Mouse (Mus musculus) Patski (cell line): Measurements from ENCODE around the gene Gm28047. TPM values are rescaled to one million over a fixed set of nuclear protein-coding genes. Genes with fewer than 3 reads are reported as not detected.
"Not testable (repeated sequence)": the region's sequence is repeated elsewhere in the genome, so short reads cannot be mapped to it uniquely, and the experiment has no call there.

Experiments used
- ATAC-seq: fragments of 100-300 bp; one replicate; pipeline ENCODE4 v1.8.0; 2021
- CTCF ChIA-PET: fragments of 350-600 bp; sonication (Branson Sonifier 250); formaldehyde crosslinking; loops from one replicate; lab custom pipeline; 2022; ENCODE audit warnings: inconsistent platforms; lab: Charles Lee
- POLR2A ChIA-PET: fragments of 350-600 bp; sonication (Branson Sonifier 250); formaldehyde crosslinking; loops from one replicate; lab custom pipeline; 2022; ENCODE audit warnings: antibody characterized with exemption, inconsistent platforms; lab: Charles Lee
- DNase-seq: peaks from one replicate; pipeline ENCODE4 v3.0.0-alpha.2; 2011; ENCODE audit warnings: low read depth, low spot score
- H3K27me3 ChIP-seq: fragments of 371-371 bp; one replicate; pipeline ENCODE4 v1.5.1; 2021
- CTCF ChIP-seq: fragments of 100-300 bp; IDR thresholded peaks from one replicate; pipeline ENCODE4 v1.5.1; 2021
- in situ Hi-C: fragments of 300-500 bp; cut with MboI; formaldehyde crosslinking; loops from 3 replicates; pipeline ENCODE4 v1.11.1; 2018; ENCODE audit warnings: low pct_unique_long_range_greater_than_20kb, mixed read lengths
- polyA plus RNA-seq: library from polyadenylated mRNA; unstranded; gene quantifications from one replicate; pipeline ENCODE4 v1.2.3, GENCODE M21; 2021

The Gm28047 gene
- polyA plus RNA-seq, 1 experiment from 2014 or later = not detected

DNA sequence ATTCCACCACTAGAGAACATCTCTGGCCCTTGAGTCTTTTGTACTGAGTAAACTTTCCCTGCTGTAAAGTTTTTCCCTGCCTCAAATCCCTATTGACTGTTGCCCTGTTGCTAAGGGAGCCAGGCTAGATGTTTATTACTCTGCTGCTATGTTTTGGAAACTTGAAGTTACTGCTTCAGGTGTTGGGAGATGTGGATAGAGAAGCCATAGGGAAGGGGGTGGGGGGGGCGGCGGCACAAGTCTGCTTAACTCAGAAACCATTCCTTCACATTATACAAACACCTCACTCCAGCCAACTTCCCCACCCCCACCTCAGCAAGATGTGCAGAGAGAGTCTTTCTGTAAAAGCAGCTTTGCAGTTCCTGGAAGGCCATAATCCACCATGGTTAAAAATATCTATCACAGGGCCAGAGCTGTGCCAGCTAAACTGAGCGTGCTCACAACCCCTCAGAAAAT lies 33.1 kb upstream of the Gm28047 start:
- no peak for TF ChIP-seq CTCF
- POLR2A ChIA-PET = interaction anchor here (0.6 kb wide), 1 partner anchor 25 kb away, joined by 3 read pairs; no protein-coding TSS in a partner anchor
- H3K27me3 ChIP-seq = no peaks in the 10 kb centered on the region
- DNase-seq = no peak
- in situ Hi-C loops = no loop called here
- no peak for ATAC-seq
- CTCF ChIA-PET = interaction anchor here (1.1 to 1.8 kb wide), 2 partner anchors 13 to 17 kb away, joined by 4 read pairs; no protein-coding TSS in a partner anchor

GRCm38 (mm10) chr15:102656658-102657057 lies 31.8 kb upstream of the Gm28047 start:
- ChIA-PET CTCF (interaction anchor here (0.9 to 1.8 kb wide), 4 partner anchors 13 to 42 kb away, joined by 3 to 5 read pairs (median 4); no protein-coding TSS in a partner anchor), POLR2A (interaction anchor here (0.6 to 0.8 kb wide), 2 partner anchors 30 to 1103 kb away, joined by 3 read pairs; no protein-coding TSS in a partner anchor)
- no peak for TF ChIP-seq CTCF
- no peaks in the 10 kb centered on the region for H3K27me3 ChIP-seq
- in situ Hi-C loops = no loop called here
- ATAC-seq = no peak
- DNase-seq = no peak

DNA sequence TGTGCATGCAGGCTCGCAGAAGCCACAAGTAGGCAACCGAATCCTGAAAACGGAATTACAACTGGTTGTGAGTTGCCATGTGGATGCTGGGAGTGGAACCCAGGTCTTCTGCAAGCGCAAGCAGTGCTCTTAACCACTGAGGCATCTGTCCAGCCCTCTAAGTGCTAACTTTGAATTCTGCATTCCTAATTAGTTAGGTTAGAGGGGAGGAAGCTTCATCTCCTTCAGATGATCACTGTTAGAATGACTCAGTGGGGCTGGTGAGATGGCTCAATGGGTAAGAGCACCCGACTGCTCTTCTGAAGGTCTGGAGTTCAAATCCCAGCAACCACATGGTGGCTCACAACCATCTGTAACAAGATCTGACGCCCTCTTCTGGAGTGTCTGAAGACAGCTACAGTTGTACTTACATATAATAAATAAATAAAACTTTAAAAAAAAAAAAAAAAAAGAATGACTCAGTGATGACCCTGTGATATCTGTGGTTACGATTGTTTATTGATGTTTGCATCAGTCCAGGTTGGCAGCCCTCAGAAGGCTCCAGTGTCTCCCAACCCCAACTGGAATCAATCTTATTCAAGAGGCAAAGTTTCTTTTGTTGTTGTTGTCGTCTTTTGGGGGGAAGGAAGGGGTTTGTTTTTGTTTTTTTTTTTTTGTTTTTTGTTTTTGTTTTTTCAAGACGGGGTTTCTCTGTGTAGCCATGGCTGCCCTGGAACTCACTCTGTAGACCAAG lies 27.2 kb upstream of the Gm28047 start:
- DNase-seq, in situ Hi-C loops, H3K27me3 ChIP-seq, ATAC-seq, POLR2A ChIA-PET: not testable (repeated sequence)
- CTCF ChIA-PET = interaction anchor here (1.2 kb wide), 1 partner anchor 32 kb away, joined by 3 read pairs; no protein-coding TSS in a partner anchor

DNA sequence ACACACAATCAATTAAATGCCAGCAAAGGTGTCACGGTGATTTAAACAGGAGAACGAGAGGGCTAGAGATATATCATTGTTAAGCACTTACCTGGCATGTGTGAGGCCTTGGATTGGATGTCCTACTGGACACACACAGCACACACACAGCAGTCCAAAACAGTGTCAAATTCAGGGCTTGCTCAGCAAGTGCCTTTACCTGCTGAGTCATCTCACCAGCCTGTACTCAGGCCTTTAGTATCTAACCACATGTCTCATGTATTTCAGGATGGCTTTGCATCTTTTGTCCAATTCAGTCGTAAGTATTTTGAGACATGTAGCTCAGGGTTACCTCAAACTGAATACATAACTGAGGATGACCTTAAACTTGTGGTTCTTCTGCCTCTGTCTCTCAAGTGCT lies 26.2 kb upstream of the Gm28047 start:
- ATAC-seq (no peak), DNase-seq (no peak)
- in situ Hi-C loops = no loop called here
- TF ChIP-seq CTCF = no peak
- ChIA-PET CTCF (no interaction called here), POLR2A (interaction anchor here (0.5 to 0.6 kb wide), 2 partner anchors 76 to 382 kb away, joined by 4 to 5 read pairs; no protein-coding TSS in a partner anchor)
- H3K27me3 ChIP-seq = no peaks in the 10 kb centered on the region

DNA sequence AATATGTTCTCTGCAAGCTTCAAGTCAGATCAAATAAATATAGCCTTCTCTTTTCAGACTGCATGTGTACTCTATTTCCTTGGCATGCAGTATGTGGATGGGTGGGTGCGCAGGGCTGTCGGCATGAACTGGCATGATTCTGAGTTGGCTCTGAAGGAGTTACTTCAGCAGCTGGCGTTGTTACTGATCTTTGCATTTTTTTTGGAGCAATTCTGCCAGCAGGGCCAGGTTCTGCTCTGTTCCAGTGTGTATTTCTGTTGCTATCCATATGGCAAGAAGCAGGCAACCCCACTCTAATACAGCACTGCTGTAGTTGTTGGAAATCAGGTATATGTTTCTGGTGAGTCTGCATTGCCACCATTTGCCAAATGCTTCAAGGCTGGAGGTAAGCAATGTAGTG lies 10.9 kb upstream of the Gm28047 start:
- CTCF ChIA-PET = interaction anchor here (0.8 to 1.1 kb wide), 2 partner anchors 9 to 63 kb away, joined by 3 read pairs; no protein-coding TSS in a partner anchor
- no peak for TF ChIP-seq CTCF
- in situ Hi-C loops = no loop called here
- DNase-seq (no peak), ATAC-seq (no peak)
- peaks cover 12% of the 10 kb centered on the region for H3K27me3 ChIP-seq
- POLR2A ChIA-PET = no interaction called here

- peaks cover 12% of the 10 kb centered on the region for H3K27me3 ChIP-seq
- ChIA-PET CTCF (interaction anchor here (1.1 kb wide), 1 partner anchor 8 kb away, joined by 3 read pairs; no protein-coding TSS in a partner anchor), POLR2A (no interaction called here)
- no peak for DNase-seq
- no peak for TF ChIP-seq CTCF
- ATAC-seq = no peak
- in situ Hi-C loops = no loop called here
These were observed 9.8 kb upstream of the Gm28047 start for GRCm38 (mm10) chr15:102634684-102635083.

- ATAC-seq (peak; percentile 4), DNase-seq (no peak)
- ChIA-PET POLR2A (interaction anchor here (0.6 kb wide), 1 partner anchor 31 kb away, joined by 3 read pairs; no protein-coding TSS in a partner anchor), CTCF (interaction anchor here (0.9 kb wide), 1 partner anchor 40 kb away, joined by 3 read pairs; no protein-coding TSS in a partner anchor)
- TF ChIP-seq CTCF = no peak
- in situ Hi-C loops = loop anchor here (5.0 kb wide), 1 partner anchor 37 kb away; no protein-coding TSS in a partner anchor
- no peaks in the 10 kb centered on the region for H3K27me3 ChIP-seq
These were observed 804 bp upstream of the Gm28047 start for GRCm38 (mm10) chr15:102625687-102626055.

DNA sequence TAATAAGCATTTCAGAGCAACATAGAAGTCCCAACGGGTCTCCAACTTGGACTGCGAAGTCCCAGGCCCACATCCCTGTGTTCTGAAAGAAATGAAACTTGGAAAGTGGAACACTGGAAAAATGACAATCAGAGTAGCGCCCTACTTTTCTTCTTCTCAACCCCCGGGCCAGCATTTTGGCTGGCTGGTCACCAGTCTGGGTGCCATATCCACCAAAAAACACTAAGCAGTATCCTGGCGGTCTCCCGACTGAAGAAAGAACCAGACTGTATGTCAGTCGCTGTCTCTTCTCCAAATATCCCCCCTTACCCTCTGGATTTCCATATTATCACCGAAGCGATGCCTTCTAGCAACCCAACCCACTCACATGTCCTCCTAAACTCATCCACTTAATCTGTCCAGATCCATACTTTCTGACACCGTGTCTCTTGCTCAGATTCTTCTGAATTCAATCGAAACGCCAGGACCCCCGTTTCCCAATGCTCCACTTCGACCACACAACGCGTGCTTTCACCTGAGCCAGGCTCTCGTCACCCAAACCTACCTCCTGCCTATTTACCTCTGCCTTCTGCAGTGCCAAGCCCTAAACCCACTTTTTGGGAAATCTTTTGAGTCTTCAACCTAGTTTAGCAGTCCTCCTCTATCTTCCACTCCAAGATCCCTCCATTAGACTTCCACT lies 437 bp downstream of the Gm28047 start:
- in situ Hi-C loops = no loop called here

DNA sequence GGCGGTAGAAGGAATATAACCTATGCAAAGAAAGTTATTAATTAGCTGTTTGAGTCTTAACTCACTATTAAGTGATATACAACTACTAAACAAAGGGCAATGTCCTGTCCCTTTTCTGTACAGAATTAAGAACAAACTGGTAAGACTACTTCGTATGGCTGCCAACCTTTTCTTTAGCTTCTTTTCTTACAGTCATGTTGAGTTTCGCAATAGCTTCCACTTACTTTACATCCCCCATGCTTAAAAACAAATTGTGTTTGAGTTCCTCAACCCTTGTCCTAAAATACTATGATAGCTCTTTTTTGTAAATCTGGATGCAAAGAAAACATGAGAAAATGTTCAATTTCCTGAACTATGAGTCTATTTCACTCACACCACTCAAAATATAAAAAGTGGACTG lies 1.7 kb downstream of the Gm28047 start:
- no peaks in the 10 kb centered on the region for H3K27me3 ChIP-seq
- POLR2A ChIA-PET = interaction anchor here (0.9 to 1.4 kb wide), 2 partner anchors 41 to 47 kb away, joined by 3 to 4 read pairs; no protein-coding TSS in a partner anchor
- DNase-seq (no peak), ATAC-seq (no peak)
- CTCF ChIA-PET = interaction anchor here (1.0 to 1.5 kb wide), 5 partner anchors 13 to 119 kb away, joined by 3 to 7 read pairs (median 3); no protein-coding TSS in a partner anchor
- in situ Hi-C loops = no loop called here
- TF ChIP-seq CTCF = no peak

More for the DNA sequence above, 437 bp downstream of the Gm28047 start:
- no peak for TF ChIP-seq CTCF
- DNase-seq (no peak), ATAC-seq (peak; percentile 7)
- POLR2A ChIA-PET = no interaction called here
- no peaks in the 10 kb centered on the region for H3K27me3 ChIP-seq
- CTCF ChIA-PET = no interaction called here

GRCm38 (mm10) chr15:102622536-102622935 lies 2.3 kb downstream of the Gm28047 start:
- ChIA-PET CTCF (interaction anchor here (1.0 to 1.5 kb wide), 4 partner anchors 12 to 120 kb away, joined by 3 to 7 read pairs (median 4); no protein-coding TSS in a partner anchor), POLR2A (interaction anchor here (0.9 to 1.4 kb wide), 2 partner anchors 41 to 47 kb away, joined by 3 to 4 read pairs; no protein-coding TSS in a partner anchor)
- TF ChIP-seq CTCF = no peak
- H3K27me3 ChIP-seq = no peaks in the 10 kb centered on the region
- in situ Hi-C loops = no loop called here
- ATAC-seq (no peak), DNase-seq (no peak)
